Mouse (Mus musculus): ENCODE results near the gene AU018091. TPM values are rescaled to one million over a fixed set of nuclear protein-coding genes. Genes with fewer than 3 reads are reported as not detected.

Gene AU018091
- not detected for total RNA-seq (2023)

DNA sequence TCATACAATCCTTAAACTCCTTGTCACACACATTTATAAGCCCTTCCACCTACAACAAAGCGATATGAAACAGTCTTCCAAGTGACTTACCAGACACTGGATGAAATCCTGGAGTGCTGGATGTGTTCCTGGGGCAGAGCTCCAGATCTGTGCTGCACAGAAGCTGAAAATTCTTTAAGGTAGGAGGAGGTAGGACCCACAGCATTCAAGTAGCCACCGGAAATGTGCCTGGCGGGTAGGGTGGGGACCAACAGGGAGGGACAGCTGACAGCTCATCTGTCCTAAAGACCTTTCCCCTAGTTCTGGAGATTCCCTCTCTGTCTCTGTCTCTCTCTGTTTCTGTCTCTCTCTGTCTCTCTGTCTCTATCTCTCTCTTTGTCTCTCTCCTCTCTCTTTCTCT, at the start of gene AU018091:
Gene AU018091, minus strand, starts transcription at position 279 of the 400 bp plus-strand sequence.

Other genes with a start within 250 kb of the AU018091 start
- gene Nlrp12, start 80.5 kb upstream of the AU018091 start, total RNA-seq (2023), result 0.56 TPM
- 7.1 TPM for gene Myadm, start 119.9 kb upstream of the AU018091 start, total RNA-seq (2023)
- 1.2 TPM for gene Prkcg, start 120.0 kb upstream of the AU018091 start, total RNA-seq (2023)
- not detected for gene Cacng7, start 163.8 kb upstream of the AU018091 start, total RNA-seq (2023)
- gene Cacng8, start 221.5 kb upstream of the AU018091 start, total RNA-seq (2023), result not detected

All from CD4-positive naive resting alpha-beta T cell, adult 57 days (primary cell).